Mouse (Mus musculus) cerebellum, postnatal 25 days (tissue): ENCODE data around the gene Gtsf1l.
A peak's percentile ranks its signal among the peaks of the same experiment; 100 is the strongest.
"Not testable (repeated sequence)": the region's sequence is repeated elsewhere in the genome, so short reads cannot be mapped to it uniquely, and the experiment has no call there.

Source experiments
- DNase-seq, 2 experiments: peaks; one replicate each; pipeline ENCODE4 v3.0.0; 2021; ENCODE audit warnings: mixed read lengths in 2 of 2

The Gtsf1l gene

DNA sequence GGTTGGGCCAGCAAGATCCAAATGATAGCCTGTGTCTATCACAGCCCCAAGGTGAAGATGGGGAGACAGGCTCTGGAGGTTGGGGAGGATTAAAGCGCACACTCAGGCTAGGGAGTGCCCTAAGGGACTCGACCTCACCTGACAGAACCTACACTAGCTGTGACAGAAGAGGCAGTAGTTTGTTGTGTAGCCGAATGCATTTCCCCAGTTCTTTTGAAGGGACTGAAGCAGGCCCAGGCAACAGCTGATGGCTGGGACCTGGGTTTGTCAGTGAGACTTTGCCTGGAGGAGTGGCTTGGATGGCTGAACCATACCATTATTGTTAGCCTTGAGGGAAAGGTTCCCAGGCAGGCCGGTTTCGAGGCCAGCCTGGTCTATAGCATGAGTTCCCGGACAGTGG lies 2.6 kb downstream of the Gtsf1l start:
- no peak for DNase-seq

DNA sequence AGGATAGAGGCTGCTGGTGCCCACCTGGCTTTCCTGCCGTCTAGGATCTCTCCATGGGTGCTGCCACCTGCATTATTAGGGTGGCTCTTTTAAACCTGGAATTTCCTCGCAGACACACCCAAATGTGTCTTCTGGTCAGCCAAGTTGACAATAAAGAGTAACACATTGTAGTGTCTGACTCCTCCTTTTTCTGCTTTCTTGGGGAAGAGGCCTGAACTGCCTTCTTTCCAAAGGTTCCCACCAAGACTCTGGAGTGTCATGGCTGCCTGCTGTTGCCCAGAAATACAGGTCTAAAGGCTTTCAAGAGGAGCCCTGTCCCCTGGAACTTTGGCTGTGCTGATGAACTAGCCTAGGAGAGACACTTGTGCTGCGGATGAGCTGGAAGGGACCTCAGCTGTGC lies 3.1 kb downstream of the Gtsf1l start:
- no peak for DNase-seq

DNA sequence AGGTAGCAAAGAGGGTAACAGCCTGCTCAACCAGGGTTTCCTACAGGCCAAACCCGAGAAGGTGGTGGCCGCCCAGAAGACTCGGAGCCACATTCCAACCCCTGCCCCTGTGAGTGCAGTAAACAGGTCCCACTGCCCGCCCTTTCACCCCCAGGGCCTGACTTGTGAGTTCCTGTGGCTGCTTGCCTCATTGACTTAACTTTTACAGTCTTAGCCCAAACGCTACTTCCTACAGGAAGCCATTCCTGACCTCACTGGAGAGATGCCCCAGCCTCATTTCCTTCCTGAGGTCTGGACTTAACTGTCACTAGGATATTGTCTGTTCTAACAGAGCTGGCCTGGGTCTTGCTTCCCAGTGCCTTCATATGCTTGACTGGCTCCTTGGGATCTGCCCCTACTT lies 5.1 kb downstream of the Gtsf1l start:
- DNase-seq = no peak

DNA sequence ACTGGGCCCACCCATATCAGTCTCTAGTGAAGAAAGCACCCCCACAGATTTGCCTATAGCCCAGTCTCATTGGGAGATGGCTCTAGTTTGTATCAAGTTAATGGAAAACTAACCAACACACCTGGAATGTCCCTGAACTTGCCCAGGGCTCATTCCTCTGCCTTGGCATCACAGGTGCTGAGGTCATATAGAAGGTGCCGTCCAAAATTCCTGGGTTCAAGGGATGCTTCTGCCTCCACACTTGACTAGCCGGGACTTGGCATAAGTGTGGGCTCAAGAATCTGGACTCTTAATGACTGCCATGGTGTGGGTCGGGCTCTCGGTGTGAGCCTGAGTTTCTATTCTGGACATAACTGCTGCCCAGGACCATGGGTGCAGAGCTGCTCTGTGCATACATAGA lies 8.6 kb downstream of the Gtsf1l start:
- DNase-seq = no peak

DNA sequence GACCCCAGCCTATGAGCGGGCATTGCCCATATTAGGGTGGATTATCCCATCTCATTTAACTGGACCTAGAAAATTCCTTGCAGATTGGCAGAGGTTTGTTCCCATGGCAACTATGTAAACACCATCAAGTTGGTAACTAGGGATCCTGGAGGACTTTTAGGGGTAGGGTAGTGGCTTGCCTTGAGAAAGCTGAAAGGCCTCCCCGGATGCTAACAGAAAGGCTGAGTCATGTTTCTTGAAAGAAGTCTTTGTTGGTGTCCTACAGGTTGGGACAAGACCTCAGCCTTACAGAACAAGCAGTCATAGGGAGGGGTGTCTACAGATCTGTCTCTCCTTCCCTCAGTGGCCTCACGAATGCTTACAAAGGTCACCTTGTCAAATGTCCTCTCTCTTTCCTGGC lies 12.4 kb downstream of the Gtsf1l start:
- no peak for DNase-seq

DNA sequence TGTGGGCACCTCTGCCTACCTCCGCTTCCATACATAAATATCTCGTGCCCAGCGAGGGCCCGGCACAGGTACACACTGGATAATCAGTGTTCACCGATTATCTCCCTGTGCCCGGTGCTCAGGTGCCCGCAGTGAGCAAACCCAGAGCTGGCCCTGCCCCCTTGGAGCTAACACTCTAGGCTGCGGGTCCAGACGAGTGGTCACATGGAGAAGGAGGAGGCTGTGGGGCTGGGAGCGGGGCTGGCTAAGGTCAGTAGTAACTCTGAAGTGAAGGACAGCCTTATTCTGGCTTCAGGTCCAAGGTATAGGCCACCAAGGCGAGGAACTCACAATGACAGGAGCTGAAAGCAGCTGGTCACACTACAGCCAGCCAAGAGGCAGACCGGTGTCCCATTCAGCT lies 12.8 kb downstream of the Gtsf1l start:
- no peak for DNase-seq

DNA sequence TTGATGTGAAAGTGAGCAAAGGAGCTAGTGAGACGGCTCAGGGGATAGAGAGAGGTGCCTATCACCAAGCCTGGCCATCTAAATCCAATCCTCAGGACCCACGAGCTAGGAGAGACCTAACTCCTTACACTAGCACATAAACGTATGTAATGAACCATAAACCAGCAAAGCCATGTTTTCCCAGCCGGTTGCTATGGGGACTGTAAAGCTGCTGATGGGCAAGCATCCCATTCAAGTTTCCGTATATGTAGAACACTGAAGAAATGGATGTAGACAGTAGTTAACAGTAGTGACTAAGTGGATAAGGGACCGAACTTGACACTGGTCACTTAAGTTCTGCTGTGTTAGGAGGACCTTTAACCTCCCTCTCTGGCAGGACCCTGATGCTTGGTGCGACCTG lies 13.6 kb downstream of the Gtsf1l start:
- DNase-seq = no peak

DNA sequence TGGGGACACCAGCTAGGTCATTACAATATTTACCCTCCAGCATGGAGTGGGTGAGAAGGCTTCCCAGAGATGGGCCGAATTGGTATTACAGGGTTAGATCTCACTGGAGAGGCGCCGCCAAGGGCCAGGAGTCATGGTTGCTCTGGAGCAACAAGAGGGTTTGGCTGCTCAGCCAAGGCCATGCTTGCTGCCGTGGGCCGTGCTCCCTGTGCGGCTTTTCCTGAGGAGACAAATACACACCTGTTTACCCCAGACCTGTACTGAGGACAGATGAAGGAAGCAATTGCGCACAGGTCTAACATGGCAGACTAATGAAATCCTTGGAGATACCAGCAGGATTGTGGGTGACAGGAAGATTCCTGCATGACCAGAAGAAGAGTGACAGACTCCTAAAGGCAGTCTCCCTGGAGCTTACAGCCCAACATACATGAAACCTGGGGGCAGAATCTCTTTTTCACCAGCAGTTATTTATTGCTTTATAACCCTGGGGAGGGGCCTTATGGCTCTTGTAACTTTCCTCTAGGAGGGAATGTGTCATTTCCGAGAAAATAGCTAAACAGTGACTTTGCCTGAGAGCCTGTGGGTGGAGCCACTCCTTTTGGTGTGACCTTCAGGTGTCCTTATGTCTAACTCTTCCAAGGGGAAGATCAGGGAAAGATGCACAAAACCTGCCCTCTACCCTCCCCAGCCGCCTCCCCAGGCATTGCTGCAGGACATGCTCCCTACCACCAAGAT lies 14.5 kb downstream of the Gtsf1l start:
- DNase-seq = no peak

DNA sequence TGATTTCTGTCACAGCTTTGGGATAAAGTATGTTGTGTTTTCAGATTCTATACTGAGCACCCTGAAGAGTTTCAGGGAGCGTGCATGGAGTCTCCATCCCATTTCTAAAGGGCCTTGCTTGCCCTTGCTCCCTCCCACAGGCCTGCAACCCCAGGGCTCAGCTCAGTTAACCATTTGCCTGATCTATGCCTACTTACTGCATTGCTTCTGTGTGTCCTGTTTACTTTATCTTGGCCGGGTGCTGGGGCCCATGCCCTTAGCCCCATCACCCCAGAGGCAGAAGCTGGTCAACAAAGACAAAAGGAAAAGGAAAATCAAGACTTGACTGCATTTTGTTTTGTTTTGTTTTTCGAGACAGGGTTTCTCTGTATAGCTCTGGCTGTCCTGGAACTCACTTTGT lies 16.1 kb downstream of the Gtsf1l start:
- DNase-seq = no peak

DNA sequence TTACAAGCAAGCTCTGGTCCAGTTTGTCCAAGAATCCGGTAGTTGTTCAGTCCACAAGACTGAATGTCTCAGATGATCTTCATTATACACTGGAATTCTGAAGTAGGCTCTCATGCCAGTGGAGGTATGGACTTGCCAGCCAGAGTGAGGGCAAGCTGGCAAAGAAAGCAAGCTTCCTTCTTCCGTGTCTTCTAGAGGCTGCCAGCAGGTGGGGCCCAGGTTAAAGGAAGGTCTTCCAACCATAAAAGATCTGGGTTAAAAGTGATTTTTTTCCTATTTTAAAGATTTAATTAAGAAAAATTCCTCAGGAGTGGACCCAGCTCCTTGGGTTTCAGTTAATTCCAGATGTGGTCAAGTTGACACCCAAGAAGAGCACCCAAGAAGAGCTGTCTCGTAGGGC lies 17.4 kb downstream of the Gtsf1l start:
- no peak for DNase-seq

DNA sequence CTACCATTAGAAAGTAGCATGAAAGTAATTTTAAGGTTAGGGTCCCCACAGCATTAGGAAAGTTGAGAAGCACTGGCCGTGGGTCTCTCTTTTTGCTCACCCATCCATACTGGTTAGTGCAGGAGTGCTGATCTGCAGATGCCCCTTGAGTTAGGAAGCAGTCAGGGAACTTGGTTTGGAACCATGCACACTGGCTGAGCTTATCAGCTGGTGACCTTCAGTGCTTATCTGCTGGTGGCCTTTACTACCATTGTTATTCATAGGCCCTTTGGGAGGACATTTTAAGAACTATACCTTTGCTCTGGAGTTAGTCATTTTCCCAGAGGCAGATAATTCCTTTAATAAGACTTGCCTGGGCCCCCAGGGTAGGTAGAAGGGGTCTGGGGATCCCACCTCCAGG lies 20.4 kb downstream of the Gtsf1l start:
- no peak for DNase-seq

DNA sequence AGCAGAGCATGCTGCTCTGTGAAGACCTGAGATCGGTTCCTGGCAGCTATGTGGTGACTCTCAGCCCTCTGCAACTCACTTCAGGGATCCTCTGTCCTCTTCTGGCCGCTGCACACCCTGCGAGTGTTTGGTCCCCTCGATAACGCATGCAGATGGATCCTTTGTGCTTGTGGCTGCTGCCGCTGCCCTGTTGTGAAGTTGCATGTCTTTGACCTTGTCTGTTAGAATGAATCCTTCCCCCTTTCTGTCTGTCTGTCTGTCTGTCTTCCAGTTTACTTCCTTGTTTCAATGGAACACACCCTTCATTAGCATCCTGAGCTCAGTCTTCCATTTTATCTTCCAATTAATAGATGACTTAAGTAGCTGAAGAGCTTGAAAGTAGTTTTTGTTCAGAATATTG lies 21.3 kb downstream of the Gtsf1l start:
- DNase-seq = no peak

DNA sequence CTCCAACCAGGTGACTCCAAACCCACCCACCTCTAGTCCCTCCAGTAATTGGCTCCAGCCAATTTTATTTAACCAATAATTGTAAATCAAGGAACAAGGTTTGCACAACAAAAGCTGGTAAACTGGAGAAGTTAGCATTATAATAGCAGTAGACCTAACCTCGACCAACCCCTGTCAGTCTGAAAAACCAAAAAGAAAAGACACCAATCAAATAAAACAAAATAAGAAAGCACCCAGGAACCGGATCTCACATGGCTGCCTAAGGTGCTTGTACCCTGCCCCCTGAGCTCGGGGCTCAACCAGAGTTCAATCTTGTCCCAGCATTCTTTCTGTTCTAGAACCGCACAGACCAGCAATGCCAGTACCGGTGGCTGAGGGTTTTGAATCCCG lies 25.5 kb downstream of the Gtsf1l start:
- DNase-seq = no peak

DNA sequence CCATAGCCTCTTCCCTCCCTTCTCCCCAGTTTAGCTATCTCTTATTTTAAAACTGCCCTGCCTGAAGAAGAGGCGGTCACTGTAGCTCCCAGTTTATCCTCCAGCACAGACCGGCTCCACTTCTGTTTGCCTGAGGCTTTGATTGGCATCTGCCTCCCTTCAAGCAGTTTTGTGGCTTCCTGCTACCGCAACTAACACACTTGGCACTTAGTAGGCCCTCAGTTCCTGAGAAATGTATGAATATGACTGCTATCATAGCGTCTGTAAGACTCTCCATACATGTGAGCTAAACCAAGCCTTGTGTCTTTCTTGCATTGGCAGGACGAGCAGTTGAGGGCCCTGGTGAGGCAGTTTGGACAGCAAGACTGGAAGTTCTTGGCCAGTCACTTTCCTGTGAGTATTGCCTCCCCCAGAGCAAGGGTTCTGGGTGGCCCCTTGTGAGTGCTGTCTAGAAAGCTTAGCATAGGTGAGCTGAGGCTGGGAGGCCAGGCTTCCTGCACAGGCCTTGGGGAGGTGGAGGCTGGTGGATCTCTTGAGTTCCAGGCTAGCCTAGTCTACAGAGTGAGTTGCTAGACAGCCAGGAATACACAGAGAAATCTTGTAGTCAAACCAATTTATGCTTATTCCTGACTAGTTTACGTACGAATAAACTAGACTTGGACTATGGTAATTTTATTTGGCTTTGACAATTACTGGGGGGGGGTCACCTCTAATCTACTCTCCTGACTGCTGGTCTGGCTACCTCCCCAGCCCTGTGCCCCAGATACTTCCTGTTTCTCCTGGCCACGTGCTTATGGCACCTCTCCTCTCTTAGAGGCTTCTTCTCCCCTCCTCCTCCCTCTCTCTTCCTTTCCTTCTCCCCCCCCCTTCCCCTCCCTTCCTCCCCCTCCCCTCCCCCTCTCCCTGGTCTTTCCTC lies 26.2 kb downstream of the Gtsf1l start:
- no peak for DNase-seq

DNA sequence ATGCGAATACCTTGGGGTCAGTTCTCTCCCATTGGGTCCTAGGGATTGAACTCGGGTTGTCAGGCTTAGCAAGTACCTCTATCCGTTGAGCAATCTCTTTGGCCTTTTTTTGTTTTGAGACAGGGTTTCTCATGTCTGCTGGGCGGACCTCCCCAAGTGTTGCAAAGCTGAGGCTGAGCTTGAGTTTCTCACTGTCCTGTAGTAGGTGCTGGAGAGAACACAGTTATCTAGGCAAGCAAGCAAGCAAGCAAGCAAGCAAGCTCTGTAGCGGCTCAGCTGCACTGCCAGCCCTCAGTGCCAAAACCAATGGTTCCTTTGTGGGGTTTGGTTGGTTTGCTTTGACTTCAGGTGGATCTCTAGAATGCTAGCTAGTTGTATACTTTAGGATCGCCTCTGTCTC lies 27.0 kb downstream of the Gtsf1l start:
- DNase-seq = no peak

DNA sequence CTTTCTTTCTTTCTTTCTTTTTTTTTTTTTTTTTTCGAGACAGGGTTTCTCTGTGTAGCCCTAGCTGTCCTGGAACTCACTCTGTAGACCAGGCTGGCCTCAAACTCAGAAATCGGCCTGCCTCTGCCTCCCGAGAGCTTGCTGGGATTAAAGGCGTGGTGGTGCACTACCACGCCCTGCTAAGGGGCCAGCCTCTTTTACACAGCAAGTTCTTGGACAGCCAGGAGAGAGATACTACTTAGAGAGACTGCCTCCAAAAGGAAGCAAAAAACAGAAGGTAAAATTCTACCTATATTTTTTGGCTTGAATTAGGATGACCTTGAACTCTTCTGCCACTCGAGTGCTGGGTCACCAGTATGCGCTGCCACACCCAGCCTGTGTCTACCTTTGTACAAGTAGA lies 28.7 kb downstream of the Gtsf1l start:
- not testable (repeated sequence) for DNase-seq

DNA sequence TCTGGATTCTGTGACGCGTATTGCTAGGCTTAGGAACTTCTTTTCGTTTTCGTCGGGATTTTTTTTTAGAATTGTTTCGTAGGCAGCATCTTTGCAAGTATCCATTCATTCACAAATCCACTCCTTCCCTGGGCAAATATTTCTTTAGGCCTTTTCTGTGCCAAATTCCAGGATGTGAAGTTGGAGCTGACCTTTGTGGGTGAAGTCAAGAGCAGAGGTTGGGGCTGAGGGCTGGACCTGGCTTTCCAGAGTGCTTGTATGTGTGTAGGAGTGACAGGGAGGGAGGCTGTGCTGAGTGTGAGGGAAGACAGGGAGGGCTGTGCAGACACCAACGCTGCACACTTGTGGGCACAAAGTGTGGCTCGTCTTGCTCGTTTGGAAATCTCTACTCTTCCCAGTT lies 31.1 kb downstream of the Gtsf1l start:
- DNase-seq = no peak

DNA sequence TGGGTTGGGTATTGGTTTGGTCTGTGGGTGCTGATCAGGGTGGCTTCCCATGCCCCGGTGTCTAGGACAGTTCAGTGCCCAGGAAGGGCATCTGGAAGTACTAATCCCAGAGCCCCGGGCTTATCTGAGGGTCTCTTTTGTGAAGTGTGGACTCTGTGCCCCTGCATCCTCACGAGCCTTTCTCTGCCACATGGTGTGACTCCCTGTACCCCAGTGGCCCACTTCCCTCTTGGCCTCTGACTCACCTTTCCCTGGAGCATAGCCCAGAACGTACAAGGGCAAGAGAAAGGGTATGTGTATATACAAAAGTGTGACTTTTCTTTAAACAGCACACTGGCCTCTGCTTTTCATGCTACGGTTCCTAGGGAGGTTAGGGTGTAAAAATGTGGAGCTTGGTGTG lies 31.9 kb downstream of the Gtsf1l start:
- DNase-seq = no peak

DNA sequence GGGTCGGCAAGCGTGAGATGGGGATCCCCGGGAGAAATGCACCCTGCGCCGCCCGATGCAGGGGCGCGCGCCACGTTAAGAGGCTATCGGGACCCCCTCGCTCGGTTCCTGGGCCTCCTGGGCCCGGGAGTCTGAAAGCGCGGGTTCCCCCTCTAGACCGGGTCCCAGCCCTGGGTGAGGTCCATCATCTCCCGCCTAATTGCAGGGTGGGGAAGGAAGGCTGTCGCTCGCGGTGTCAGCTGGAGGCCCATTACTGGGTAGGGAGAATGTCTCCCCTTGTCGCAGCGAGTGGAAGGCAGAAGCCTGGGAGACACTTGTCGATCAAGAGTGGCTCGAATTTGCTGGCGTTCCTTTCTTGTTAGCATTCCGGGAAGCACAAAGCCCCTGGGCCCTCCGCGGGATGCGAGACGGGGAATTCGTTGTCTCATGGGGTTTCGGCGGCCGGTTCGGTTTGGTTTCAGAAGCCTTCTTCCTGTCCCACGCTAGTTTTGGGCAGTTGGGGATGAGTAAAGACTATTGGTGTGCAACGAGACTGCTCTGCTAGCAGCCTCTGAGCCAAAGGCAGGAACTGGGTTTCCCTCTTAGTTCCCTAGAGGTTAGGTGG lies 32.7 kb downstream of the Gtsf1l start:
- peak in 1 of 2 experiments; percentile 8 for DNase-seq

DNA sequence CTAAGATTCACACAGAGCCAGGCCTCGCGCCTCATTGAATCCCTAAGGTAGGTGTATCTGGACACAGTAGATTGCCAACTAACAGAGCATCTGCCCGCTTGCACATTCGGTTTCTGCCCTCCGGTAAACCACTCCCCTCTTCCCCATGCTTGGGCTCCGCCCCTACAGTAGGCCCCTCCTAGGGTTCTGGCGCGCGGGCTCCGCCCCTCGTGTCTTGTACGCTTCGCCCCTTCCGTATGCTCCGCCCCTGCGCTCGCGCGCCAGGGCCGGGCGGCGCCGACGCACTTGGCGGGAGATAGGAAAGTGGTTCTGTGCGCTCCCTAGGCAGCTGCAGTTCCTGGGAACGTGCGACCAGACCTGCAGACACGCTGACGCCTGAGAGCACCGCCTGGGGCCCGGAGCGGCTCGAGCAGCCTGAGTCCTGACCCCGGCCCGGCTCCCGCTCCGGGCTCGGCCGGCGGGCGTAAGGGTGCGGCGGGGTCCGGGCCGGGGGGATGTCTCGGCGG lies 33.3 kb downstream of the Gtsf1l start, which contains the start of gene Mybl2:
Gene Mybl2 (plus strand): TSS at position 353 of the 506 bp plus-strand sequence.
- peak; percentile 73 to 85 for DNase-seq

DNA sequence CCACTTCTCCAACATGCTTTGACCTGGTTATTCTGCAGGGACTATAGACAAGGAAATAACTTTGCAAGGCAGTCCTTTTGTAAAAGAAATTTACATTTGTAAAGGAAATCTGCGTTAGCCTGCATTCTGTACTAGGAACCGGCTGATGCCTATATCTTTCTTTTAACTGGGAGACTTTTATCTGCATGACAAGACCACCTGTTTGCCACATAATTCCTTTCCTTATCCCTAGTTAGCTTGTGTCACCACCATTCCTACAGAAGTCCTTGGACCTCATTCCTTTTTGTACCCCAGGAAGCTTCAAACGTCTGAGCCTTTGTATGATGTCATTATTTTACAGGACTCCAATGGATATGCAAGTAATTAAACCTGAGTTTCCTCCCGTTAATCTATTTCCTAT lies 34.8 kb downstream of the Gtsf1l start:
- no peak for DNase-seq

DNA sequence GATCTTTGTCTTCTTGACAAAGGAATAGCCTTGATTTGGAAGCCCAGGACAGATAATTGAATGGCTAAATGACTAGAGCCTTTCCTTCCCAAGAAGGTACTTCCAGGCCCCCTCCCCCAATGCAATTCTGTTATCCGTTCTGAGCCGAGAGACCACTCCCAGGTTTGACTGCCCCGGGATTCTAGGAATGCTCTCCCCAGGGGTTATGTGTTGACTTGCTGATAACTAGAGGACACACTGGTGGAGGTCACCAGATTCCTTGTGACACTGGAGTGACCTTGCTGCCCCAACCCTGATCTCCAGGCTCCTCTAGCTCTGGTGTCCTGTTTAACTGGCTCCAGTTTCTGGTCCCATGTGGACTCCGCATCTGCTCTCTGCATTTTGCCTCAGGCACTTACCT lies 35.6 kb downstream of the Gtsf1l start:
- DNase-seq = no peak

DNA sequence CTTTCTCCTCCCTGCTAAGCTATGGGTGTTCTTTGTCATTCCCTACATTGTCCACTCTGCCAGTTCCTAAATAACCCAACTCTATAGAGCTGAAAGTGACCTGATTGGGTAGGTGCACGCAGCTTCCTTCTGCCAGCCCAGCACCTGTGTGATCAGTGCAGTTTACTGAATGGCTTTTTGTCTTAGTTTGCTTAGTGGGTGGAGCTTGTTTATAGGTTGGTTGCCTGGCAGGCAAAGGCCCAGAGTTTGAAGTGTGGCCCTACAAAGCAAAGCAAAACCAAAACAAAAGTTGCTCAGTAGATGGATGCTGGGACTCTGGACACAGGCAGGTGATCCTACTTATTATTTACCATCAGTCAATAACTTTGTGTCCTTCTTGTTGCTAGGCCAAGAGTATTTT lies 36.0 kb downstream of the Gtsf1l start:
- no peak for DNase-seq

DNA sequence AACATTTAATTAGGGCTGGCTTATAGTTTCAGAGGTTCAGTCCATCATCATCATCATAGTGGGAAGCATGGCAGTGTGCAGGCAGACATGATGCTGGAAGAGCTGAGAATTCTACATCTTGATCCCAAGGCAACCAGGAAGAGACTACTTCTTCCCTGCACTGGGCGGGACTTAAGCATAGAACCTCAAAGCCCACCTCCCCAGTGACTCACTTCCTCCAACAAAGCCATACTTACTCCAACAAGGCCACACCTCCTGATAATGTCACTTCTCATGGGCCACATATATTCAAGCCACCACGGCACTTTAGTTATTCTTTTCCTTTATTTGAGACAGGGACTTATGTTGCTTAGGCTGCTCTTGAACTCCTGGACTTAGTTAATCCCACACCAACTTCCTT lies 38.5 kb downstream of the Gtsf1l start:
- no peak for DNase-seq
